Mouse (Mus musculus) liver, embryonic 11.5 days (tissue): ENCODE data around the gene Fus. TPM values are rescaled to one million over a fixed set of nuclear protein-coding genes. Genes with fewer than 3 reads are reported as not detected.

Experiments used
- ATAC-seq: fragments of 200-750 bp; cut with Nextera tagmentation; replicated peaks from 2 replicates; pipeline ENCODE4 v1.8.0; 2017; ENCODE audit warnings: moderate number of reproducible peaks, mild to moderate bottlenecking, moderate TSS enrichment, moderate library complexity; ENCODE audit not compliant: low FRiP score
- DNase-seq: peaks from one replicate; pipeline ENCODE4 v3.0.0-alpha.2; 2017; ENCODE audit warnings: low spot score
- H3K27ac ChIP-seq: fragments of 300-500 bp; sonication (generic); 2 replicates; pipeline ENCODE4 v1.5.1; 2014; ENCODE audit warnings: mild to moderate bottlenecking, low read depth, low read length, control low read depth
- H3K27me3 ChIP-seq: fragments of 300-500 bp; sonication (generic); replicated peaks from 2 replicates; pipeline ENCODE4 v1.6.1; 2014; ENCODE audit warnings: low read length, mixed read lengths; ENCODE audit not compliant: control insufficient read depth, insufficient read depth
- H3K36me3 ChIP-seq: fragments of 300-500 bp; sonication (generic); 2 replicates; pipeline ENCODE4 v1.6.1; 2014; ENCODE audit warnings: mild to moderate bottlenecking, low read length, moderate library complexity, mixed read lengths; ENCODE audit not compliant: control insufficient read depth, insufficient read depth
- H3K4me1 ChIP-seq: fragments of 300-500 bp; sonication (generic); replicated peaks from 2 replicates; pipeline ENCODE4 v1.6.1; 2014; ENCODE audit warnings: low read length, mixed read lengths; ENCODE audit not compliant: control insufficient read depth, insufficient read depth
- H3K4me2 ChIP-seq: fragments of 300-500 bp; sonication (generic); 2 replicates; pipeline ENCODE4 v1.6.1; 2014; ENCODE audit warnings: mild to moderate bottlenecking, control low read depth, moderate library complexity
- H3K4me3 ChIP-seq: fragments of 300-500 bp; sonication (generic); 2 replicates; pipeline ENCODE4 v1.5.1; 2014; ENCODE audit warnings: low read depth, low read length, control low read depth
- H3K9ac ChIP-seq: fragments of 300-500 bp; sonication (generic); 2 replicates; pipeline ENCODE4 v1.6.1; 2014; ENCODE audit warnings: low read depth, low read length, control low read depth
- H3K9me3 ChIP-seq: fragments of 300-500 bp; sonication (generic); 2 replicates; pipeline ENCODE4 v1.6.1; 2016; ENCODE audit warnings: low read length, inconsistent platforms, mixed read lengths; ENCODE audit not compliant: control insufficient read depth
- WGBS: fragments of 180-500 bp; shearing (Covaris S2); extraction: QIAGEN DNeasy Blood & Tissue Kit; methylation state at CpG from one replicate; pipeline ENCODE4 v1.1.7; 2014; 5-methylcytosine and 5-hydroxymethylcytosine counted together
- polyA plus RNA-seq: library from polyadenylated mRNA; unstranded; fragments of >200 nt; fragmentation: Nextera tagmentation; extraction: Ambion mirVana; gene quantifications from 2 replicates; pipeline ENCODE4 v1.2.1, GENCODE M21; 2014

The Fus gene
- polyA plus RNA-seq, 1 experiment from 2014 or later: 34.4 TPM

- H3K27me3 ChIP-seq: no peaks in the 10 kb centered on the region
- H3K9ac ChIP-seq: no peak overlapping the region
- no peaks in the 10 kb centered on the region for H3K9me3 ChIP-seq
- no peak overlapping the region for H3K27ac ChIP-seq
- DNase-seq (no peak), ATAC-seq (no peak)
- H3K4me2 ChIP-seq: no peak overlapping the region
- no peak overlapping the region for H3K4me3 ChIP-seq
- H3K4me1 ChIP-seq: peaks cover 31% of the 10 kb centered on the region
- 82% methylated on average over 11 of the region's 11 CpGs for WGBS
- H3K36me3 ChIP-seq: peaks cover 9% of the 10 kb centered on the region; the same call in 1 of the 2 replicates
Measured at GRCm38 (mm10) chr7:127926846-127927245, 40.4 kb upstream of the Fus start.

GRCm38 (mm10) chr7:127927726-127928125 lies 39.5 kb upstream of the Fus start:
- Histone ChIP-seq H3K27me3 (no peaks in the 10 kb centered on the region), H3K4me2 (no peak overlapping the region), H3K27ac (no peak overlapping the region), H3K36me3 (peaks cover 9% of the 10 kb centered on the region; the same call in 1 of the 2 replicates), H3K9ac (no peak overlapping the region), H3K9me3 (no peaks in the 10 kb centered on the region), H3K4me3 (no peak overlapping the region), H3K4me1 (peaks cover 25% of the 10 kb centered on the region)
- ATAC-seq (no peak), DNase-seq (no peak)
- 92% methylated on average over 11 of the region's 11 CpGs for WGBS

DNA sequence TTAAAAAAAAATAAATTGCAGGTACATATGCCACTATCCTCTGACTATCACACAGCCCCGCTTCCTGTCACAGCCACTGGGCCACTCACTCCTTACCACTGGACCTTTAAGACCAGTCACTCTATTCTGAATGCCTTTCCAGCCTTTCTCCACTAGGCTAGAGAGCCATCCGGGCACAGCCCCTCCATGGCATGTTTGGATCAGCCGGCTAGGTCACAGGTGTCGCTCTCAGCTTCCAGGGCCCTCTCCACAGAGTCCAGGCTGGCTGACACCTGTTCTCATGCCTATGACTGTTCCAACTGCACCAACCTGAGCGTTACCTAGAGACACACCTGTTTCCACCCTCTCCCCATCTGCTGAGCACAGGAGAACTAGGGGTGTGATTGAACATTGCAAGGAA lies 38.7 kb upstream of the Fus start:
- WGBS: 59% methylated on average over 5 of the region's 5 CpGs
- no peak overlapping the region for H3K27ac ChIP-seq

DNA sequence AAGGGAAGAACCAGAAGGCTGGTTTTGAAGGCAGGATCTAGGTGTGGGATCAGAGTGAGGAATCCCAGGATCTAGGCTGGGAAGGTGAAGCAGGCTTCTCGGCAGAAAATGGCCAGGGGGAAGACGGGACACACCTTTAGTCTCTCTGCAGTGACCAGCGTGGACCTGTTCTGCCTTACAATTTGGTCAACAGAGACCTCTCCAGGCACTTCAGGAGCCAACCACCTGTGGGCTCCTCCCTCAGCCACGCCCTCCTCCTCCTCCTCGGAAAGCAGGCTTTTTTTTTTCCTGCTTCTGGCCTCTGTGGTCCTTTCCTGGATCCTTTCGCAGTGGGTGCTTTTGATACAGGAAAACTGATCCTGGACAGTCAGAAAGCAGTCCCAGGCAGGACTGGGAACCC lies 37.3 kb upstream of the Fus start, which contains the start of gene Prss8:
Prss8 (minus strand) TSS at position 182 of the 400 bp plus-strand sequence.
- H3K4me1 ChIP-seq: peaks cover 36% of the 10 kb centered on the region
- H3K27ac ChIP-seq: no peak within 1 kb of the TSS
- H3K4me3 ChIP-seq: peak within 1 kb of the TSS; percentile 34
- H3K36me3 ChIP-seq: peaks cover 3% of the 10 kb centered on the region; the same call in 1 of the 2 replicates
- ATAC-seq (no peak), DNase-seq (no peak)
- peak within 1 kb of the TSS; percentile 56 for H3K9ac ChIP-seq
- WGBS: 14% methylated on average over 6 of the region's 6 CpGs
- H3K9me3 ChIP-seq: no peaks in the 10 kb centered on the region
- H3K27me3 ChIP-seq: no peaks in the 10 kb centered on the region
- H3K4me2 ChIP-seq: peak within 1 kb of the TSS; percentile 59

More for the DNA sequence above, 38.7 kb upstream of the Fus start:
- no peak for ATAC-seq
- Histone ChIP-seq H3K4me1 (peaks cover 30% of the 10 kb centered on the region), H3K36me3 (peaks cover 3% of the 10 kb centered on the region; the same call in 1 of the 2 replicates), H3K4me2 (peak overlapping the region; percentile 59), H3K9me3 (no peaks in the 10 kb centered on the region), H3K9ac (no peak overlapping the region), H3K4me3 (no peak overlapping the region), H3K27me3 (no peaks in the 10 kb centered on the region)
- DNase-seq: no peak

DNA sequence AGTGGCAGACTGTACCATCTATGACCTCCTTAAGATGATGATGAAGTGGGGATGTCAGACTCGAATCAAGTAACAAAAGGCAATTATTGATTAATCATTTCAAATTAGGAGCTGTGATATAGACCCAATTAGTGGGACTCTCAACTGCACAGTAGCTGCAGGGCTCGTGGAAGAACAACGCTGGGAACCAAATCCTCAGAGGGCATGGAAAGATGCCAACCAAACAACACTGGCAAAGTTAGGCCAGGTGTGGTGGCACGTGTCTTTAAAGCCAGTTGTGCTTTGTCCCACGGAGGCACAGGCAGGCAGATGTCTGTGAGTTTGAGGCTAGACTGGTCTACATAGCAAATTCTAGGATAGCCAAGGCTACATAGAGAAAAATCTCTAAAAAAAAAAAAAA lies 36.6 kb upstream of the Fus start:
- Histone ChIP-seq H3K4me1 (peaks cover 39% of the 10 kb centered on the region), H3K27ac (no peak overlapping the region), H3K9me3 (no peaks in the 10 kb centered on the region), H3K27me3 (no peaks in the 10 kb centered on the region), H3K4me2 (no peak overlapping the region), H3K36me3 (peaks cover 2% of the 10 kb centered on the region; the same call in 1 of the 2 replicates), H3K4me3 (no peak overlapping the region), H3K9ac (no peak overlapping the region)
- DNase-seq (no peak), ATAC-seq (no peak)
- WGBS: 79% methylated on average over 5 of the region's 5 CpGs

DNA sequence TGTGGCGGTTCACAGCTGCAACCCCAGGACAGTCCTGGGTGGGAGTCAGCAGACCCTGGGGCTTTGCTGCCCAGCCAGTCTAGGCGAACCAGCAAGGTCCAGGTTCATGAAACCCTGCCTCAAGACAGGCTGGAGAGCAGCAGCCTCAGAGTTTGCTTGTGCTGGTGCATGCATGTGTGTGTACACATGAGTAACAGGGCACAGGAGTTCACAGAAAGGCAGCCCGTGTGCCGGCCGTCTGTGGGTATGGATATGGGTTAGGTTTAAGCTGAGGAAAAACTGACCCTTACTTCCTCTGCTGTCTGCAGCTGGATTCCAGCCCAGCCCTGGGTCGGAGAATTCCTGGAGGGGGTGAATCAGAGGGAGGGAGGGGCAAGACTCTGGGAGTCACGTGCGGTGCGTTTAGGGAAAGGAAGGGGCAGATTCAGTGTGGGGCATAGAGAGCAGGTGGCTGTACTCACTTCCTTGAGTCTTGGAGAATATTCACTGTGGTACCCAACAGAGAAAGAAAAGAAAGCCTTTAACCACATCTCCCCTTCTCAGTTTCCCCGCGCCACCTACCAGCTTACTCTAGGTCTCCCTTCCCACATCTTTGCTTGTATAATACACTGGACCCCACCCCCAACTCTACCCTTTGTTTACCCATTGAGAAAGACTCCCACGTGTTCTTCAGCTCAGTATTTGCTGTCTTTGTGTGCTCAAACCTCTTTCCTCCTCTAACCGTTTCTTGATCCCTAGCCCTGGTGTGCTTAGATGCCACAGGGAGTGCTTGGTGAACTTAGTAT lies 35.7 kb upstream of the Fus start:
- no peak for ATAC-seq
- WGBS: 41% methylated on average over 13 of the region's 13 CpGs
- no peaks in the 10 kb centered on the region for H3K36me3 ChIP-seq
- peak overlapping the region; percentile 63; the same call in 1 of the 2 replicates for H3K27ac ChIP-seq
- DNase-seq: no peak
- no peak overlapping the region for H3K4me3 ChIP-seq
- 0 out of 2 replicates have a peak overlapping the region, but pooled peaks have one; percentile 9 for H3K9ac ChIP-seq
- H3K4me2 ChIP-seq: peak overlapping the region; percentile 31
- H3K4me1 ChIP-seq: peaks cover 45% of the 10 kb centered on the region
- H3K27me3 ChIP-seq: no peaks in the 10 kb centered on the region
- H3K9me3 ChIP-seq: no peaks in the 10 kb centered on the region

DNA sequence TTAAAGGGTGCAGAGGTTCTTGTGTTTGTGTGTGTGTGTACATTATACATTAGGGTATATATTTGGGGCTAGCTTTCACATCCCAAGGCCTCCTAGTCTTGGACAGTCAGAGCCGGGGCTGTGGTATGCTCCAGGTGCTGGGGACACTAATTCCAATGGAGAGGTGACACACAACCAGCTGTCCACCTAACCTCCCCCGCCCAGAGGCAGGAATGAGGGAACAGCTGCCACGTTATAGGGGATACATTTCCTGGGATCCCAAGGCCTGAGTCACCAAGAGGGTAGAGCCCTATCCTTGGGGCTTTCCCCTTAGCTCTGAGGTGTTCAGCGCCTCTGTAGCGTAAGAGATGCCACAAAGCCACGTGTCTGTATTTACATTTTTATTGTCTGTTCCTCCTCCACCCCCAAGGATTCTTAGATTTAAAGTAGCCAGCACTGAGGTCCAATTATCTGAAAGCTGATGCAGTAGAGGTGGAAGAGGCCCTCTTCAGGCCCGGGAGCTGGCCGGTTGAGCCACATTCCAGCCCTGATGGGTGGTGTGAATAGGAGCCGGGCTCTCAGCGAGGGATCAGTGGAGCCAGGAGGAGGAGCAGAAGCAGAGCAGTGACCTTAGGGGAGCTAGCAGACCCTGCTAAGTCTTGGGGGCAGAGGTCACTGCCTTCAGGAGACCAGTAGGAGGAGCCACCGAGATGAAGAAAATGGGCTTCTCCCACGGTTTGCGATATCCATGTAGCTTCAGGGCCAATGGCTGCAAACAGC lies 34.8 kb upstream of the Fus start:
- no peaks in the 10 kb centered on the region for H3K27me3 ChIP-seq
- DNase-seq (no peak), ATAC-seq (no peak)
- no peak overlapping the region for H3K4me3 ChIP-seq
- peaks cover 45% of the 10 kb centered on the region for H3K4me1 ChIP-seq
- H3K27ac ChIP-seq: peak overlapping the region; percentile 63
- no peaks in the 10 kb centered on the region for H3K9me3 ChIP-seq
- WGBS: 35% methylated on average over 13 of the region's 13 CpGs
- H3K4me2 ChIP-seq: peak overlapping the region; percentile 31
- no peaks in the 10 kb centered on the region for H3K36me3 ChIP-seq
- H3K9ac ChIP-seq: peak overlapping the region; percentile 9; the same call in 1 of the 2 replicates

GRCm38 (mm10) chr7:127934075-127934474 lies 33.2 kb upstream of the Fus start:
- H3K36me3 ChIP-seq: no peaks in the 10 kb centered on the region
- H3K9ac ChIP-seq: no peak overlapping the region
- H3K4me1 ChIP-seq: peaks cover 40% of the 10 kb centered on the region
- 85% methylated on average over 5 of the region's 5 CpGs for WGBS
- no peak overlapping the region for H3K4me2 ChIP-seq
- ATAC-seq (no peak), DNase-seq (no peak)
- no peak overlapping the region for H3K27ac ChIP-seq
- H3K27me3 ChIP-seq: no peaks in the 10 kb centered on the region
- H3K9me3 ChIP-seq: no peaks in the 10 kb centered on the region
- no peak overlapping the region for H3K4me3 ChIP-seq
